Mouse (Mus musculus) central nervous system, embryonic 11.5 days (tissue): ENCODE results near the gene Eif2ak2. TPM values are rescaled to one million over a fixed set of nuclear protein-coding genes. Genes with fewer than 3 reads are reported as not detected.

ENCODE experiments used
- polyA plus RNA-seq: library from polyadenylated mRNA; depleted of rRNA; stranded (reverse); fragments of >200 nt; gene quantifications from 2 replicates; pipeline ENCODE4 v1.2.3, GENCODE M21; 2012; rRNA removed

The Eif2ak2 gene
- 4.2 and 7.0 TPM in 2 replicates for polyA plus RNA-seq

GRCm38 (mm10) chr17:78882401-78883112 is at the start of gene Eif2ak2:
Gene Eif2ak2, minus strand, starts transcription at chr17:78882573.

GRCm38 (mm10) chr17:78916369-78916813 is 34.0 kb upstream of the Eif2ak2 start, which contains the start of gene Cebpzos:
Gene Cebpzos, plus strand, starts transcription at chr17:78916500.

GRCm38 (mm10) chr17:78906892-78907291 is 24.5 kb upstream of the Eif2ak2 start, which contains the start of gene Sult6b1:
Gene Sult6b1, minus strand, starts transcription at chr17:78906992.

GRCm38 (mm10) chr17:78834856-78835835 is 47.2 kb downstream of the Eif2ak2 start, which contains the start of the genes Heatr5b and Gpatch11:
Gene Heatr5b, minus strand, starts transcription at chr17:78835364.
Gene Gpatch11, plus strand, starts transcription at chr17:78835567.

Other genes with a start within 250 kb of the Eif2ak2 start
- gene Strn, start 145.4 kb downstream of the Eif2ak2 start, polyA plus RNA-seq: 10.7 and 10.9 TPM in 2 replicates
- 20.7 and 22.4 TPM in 2 replicates for gene Heatr5b, start 47.2 kb downstream of the Eif2ak2 start, polyA plus RNA-seq
- gene Gpatch11, start 47.0 kb downstream of the Eif2ak2 start, polyA plus RNA-seq: 29.7 and 52.8 TPM in 2 replicates
- gene Sult6b1, start 24.4 kb upstream of the Eif2ak2 start, polyA plus RNA-seq: 0.16 TPM in 1 of 2 replicates, not detected in the other
- 40.7 and 52.9 TPM in 2 replicates for gene Cebpzos, start 33.9 kb upstream of the Eif2ak2 start, polyA plus RNA-seq
- 34.6 and 48.1 TPM in 2 replicates for gene Cebpz, start 54.5 kb upstream of the Eif2ak2 start, polyA plus RNA-seq
- gene Ndufaf7, start 54.6 kb upstream of the Eif2ak2 start, polyA plus RNA-seq: 29.7 and 31.2 TPM in 2 replicates
- 39.9 and 50.3 TPM in 2 replicates for gene Prkd3, start 138.2 kb upstream of the Eif2ak2 start, polyA plus RNA-seq
- gene Qpct, start 169.3 kb upstream of the Eif2ak2 start, polyA plus RNA-seq: 3.1 and 4.2 TPM in 2 replicates